Mouse (Mus musculus): ENCODE data around the gene Retnlb. TPM values are rescaled to one million over a fixed set of nuclear protein-coding genes. Genes with fewer than 3 reads are reported as not detected.
"Not testable (repeated sequence)": the region's sequence is repeated elsewhere in the genome, so short reads cannot be mapped to it uniquely, and the experiment has no call there.

Retnlb gene
- polyA plus RNA-seq, 1 experiment from 2014 or later: not detected

DNA sequence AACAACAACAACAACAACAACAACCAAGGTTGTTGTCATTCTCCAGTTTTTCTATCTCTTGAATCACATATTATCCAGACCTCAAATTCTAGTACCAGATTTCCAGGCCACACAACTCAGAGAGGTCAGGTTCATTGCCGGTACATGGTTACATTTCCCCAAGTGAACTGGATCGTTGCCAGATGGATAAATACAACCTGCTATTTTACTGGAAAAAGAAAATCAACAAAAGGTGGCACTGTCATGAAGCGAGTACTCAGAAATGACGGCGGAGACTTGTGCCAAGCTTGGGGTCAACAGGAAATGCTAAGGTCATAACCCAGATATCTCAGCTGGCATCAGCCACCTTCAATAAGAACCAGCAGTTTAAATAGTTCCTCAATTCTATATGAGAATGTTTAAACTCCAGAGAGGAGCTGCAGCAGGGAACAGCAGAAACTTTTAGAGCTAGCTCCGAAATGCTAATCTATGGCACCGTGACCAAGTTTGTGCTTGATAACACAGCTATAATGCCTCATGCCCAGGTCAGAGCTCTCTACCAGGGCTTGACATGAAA lies 4.7 kb upstream of the Retnlb start:
- H3K27ac ChIP-seq (replicated peaks): no peak overlapping the region
- no peaks in the 10 kb centered on the region for H3K27me3 ChIP-seq (replicated peaks)
- H3K4me1 ChIP-seq: no peaks in the 10 kb centered on the region
- no peak overlapping the region for H3K9ac ChIP-seq (replicated peaks)
- H3K4me3 ChIP-seq (replicated peaks): no peak overlapping the region
- H3K36me3 ChIP-seq: no peaks in the 10 kb centered on the region
- 91% methylated on average over 7 of the region's 7 CpGs for WGBS
- ATAC-seq (ENCODE audit: low FRiP score): no peak
- no peaks in the 10 kb centered on the region for H3K9me3 ChIP-seq (replicated peaks)
- no peak overlapping the region for H3K4me2 ChIP-seq

GRCm38 (mm10) chr16:48818524-48818923 lies 1.9 kb downstream of the Retnlb start:
- H3K36me3 ChIP-seq: no peaks in the 10 kb centered on the region
- WGBS: 91% methylated on average over 6 of the region's 6 CpGs
- H3K9ac ChIP-seq (replicated peaks): no peak overlapping the region
- no peak overlapping the region for H3K4me2 ChIP-seq
- ATAC-seq (ENCODE audit: low FRiP score): no peak
- H3K4me3 ChIP-seq (replicated peaks): no peak overlapping the region
- H3K27ac ChIP-seq (replicated peaks): no peak overlapping the region
- no peaks in the 10 kb centered on the region for H3K4me1 ChIP-seq
- no peaks in the 10 kb centered on the region for H3K9me3 ChIP-seq (replicated peaks)
- H3K27me3 ChIP-seq (replicated peaks): no peaks in the 10 kb centered on the region

GRCm38 (mm10) chr16:48826474-48826873 lies 9.8 kb downstream of the Retnlb start:
- ATAC-seq (ENCODE audit: low FRiP score): no peak
- WGBS: 92% methylated on average over 3 of the region's 3 CpGs
- Histone ChIP-seq H3K36me3 (no peaks in the 10 kb centered on the region), H3K4me3 (replicated peaks) (no peak overlapping the region), H3K9me3 (replicated peaks) (no peaks in the 10 kb centered on the region), H3K27ac (replicated peaks) (no peak overlapping the region), H3K9ac (replicated peaks) (no peak overlapping the region), H3K4me1 (no peaks in the 10 kb centered on the region), H3K27me3 (replicated peaks) (no peaks in the 10 kb centered on the region), H3K4me2 (no peak overlapping the region)

- no peak overlapping the region for H3K4me2 ChIP-seq
- ATAC-seq (ENCODE audit: low FRiP score): no peak
- no peak overlapping the region for H3K9ac ChIP-seq (replicated peaks)
- WGBS: 56% methylated on average over 1 of the region's 1 CpGs
- H3K27ac ChIP-seq (replicated peaks): no peak overlapping the region
- H3K9me3 ChIP-seq (replicated peaks): no peaks in the 10 kb centered on the region
- H3K4me1 ChIP-seq: no peaks in the 10 kb centered on the region
- no peak overlapping the region for H3K4me3 ChIP-seq (replicated peaks)
- H3K27me3 ChIP-seq (replicated peaks): no peaks in the 10 kb centered on the region
- no peaks in the 10 kb centered on the region for H3K36me3 ChIP-seq
Observed at GRCm38 (mm10) chr16:48827625-48828024, 11.0 kb downstream of the Retnlb start.

DNA sequence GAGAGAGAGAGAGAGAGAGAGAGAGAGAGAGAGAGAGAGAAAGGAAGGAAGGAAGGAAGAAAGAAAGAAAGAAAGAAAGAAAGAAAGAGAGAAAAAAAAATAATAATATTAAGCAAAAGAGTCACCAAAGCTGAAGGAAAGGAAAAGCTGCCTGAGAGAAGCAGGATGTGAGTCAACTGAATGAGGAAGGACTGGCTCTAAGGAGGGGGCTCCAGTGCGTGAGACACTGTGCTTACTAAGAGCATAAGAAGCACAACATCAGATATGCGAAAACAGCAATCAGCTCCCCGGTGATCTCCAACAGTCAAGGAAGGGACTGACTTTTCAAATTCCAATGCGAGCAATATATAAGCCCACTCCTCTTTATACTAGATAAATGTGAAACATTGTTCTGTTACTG lies 12.4 kb downstream of the Retnlb start:
- no peaks in the 10 kb centered on the region for H3K27me3 ChIP-seq (replicated peaks)
- no peaks in the 10 kb centered on the region for H3K9me3 ChIP-seq (replicated peaks)
- H3K9ac ChIP-seq (replicated peaks): no peak overlapping the region
- H3K36me3 ChIP-seq: no peaks in the 10 kb centered on the region
- H3K4me1 ChIP-seq: no peaks in the 10 kb centered on the region
- H3K4me3 ChIP-seq (replicated peaks): no peak overlapping the region
- H3K27ac ChIP-seq (replicated peaks): no peak overlapping the region
- whole genome bisulfite sequencing: 84% methylated on average over 4 of the region's 4 CpGs
- no peak overlapping the region for H3K4me2 ChIP-seq
- no peak for ATAC-seq (ENCODE audit: low FRiP score)

DNA sequence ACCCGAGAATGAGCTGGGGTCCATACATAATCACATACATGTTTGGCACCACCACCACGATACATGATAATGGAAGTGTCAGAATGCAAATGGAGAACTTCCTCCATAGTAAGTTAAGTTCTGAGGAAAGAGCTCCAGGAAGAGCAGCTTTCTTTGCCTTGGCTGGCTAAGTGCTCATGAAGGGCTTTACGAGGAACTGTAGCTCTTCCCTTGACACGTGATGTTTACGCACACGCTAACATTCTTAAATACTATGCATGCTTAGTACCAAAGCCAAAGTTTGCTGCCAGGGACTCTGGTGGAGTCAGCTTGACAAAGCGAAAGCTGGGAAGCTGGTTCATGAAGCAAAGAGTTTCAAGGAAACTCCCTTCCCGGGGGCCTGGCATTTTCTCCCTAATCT lies 15.4 kb downstream of the Retnlb start:
- Histone ChIP-seq H3K4me2 (no peak overlapping the region), H3K4me3 (replicated peaks) (no peak overlapping the region), H3K27me3 (replicated peaks) (no peaks in the 10 kb centered on the region), H3K9me3 (replicated peaks) (no peaks in the 10 kb centered on the region), H3K27ac (replicated peaks) (no peak overlapping the region), H3K9ac (replicated peaks) (no peak overlapping the region), H3K36me3 (no peaks in the 10 kb centered on the region), H3K4me1 (no peaks in the 10 kb centered on the region)
- no peak for ATAC-seq (ENCODE audit: low FRiP score)
- 88% methylated on average over 8 of the region's 8 CpGs for WGBS

GRCm38 (mm10) chr16:48833626-48834025 lies 17.0 kb downstream of the Retnlb start:
- not testable (repeated sequence) for H3K9ac ChIP-seq (replicated peaks); H3K36me3 ChIP-seq; H3K4me1 ChIP-seq; H3K27ac ChIP-seq (replicated peaks); ATAC-seq (ENCODE audit: low FRiP score); H3K4me2 ChIP-seq; H3K27me3 ChIP-seq (replicated peaks); H3K9me3 ChIP-seq (replicated peaks); H3K4me3 ChIP-seq (replicated peaks)
- 58% methylated on average over 1 of the region's 1 CpGs for WGBS

DNA sequence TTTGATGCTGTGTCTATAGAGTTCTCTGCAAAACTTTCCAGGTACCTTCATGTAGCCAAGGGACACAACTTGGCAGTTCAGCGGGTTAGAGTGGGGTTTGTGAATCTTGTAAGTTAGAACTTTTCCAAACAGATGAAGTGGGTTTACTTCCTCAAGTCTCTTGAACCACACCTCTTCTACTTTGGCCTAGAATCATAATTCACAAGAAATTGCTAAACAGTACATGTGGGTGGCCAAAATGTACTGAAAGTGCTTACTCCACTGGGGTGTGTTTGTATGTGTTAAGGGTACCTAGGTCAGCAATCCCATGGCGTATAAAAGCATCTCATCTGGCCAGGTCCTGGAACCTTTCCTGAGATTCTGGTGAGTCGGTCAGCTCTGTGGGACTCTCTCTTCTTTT lies 25.6 kb downstream of the Retnlb start, which contains the start of gene Retnla:
TSS of gene Retnla (plus strand) at position 286 of the 400 bp plus-strand sequence.
- Histone ChIP-seq H3K27ac (replicated peaks) (no peak within 1 kb of the TSS), H3K4me3 (replicated peaks) (no peak within 1 kb of the TSS), H3K4me2 (no peak within 1 kb of the TSS), H3K27me3 (replicated peaks) (no peaks in the 10 kb centered on the region), H3K4me1 (no peaks in the 10 kb centered on the region), H3K9me3 (replicated peaks) (no peaks in the 10 kb centered on the region), H3K36me3 (no peaks in the 10 kb centered on the region), H3K9ac (replicated peaks) (no peak within 1 kb of the TSS)
- ATAC-seq (ENCODE audit: low FRiP score): no peak
- WGBS: 86% methylated on average over 3 of the region's 3 CpGs

- no peaks in the 10 kb centered on the region for H3K36me3 ChIP-seq
- H3K9ac ChIP-seq (replicated peaks): no peak overlapping the region
- ATAC-seq (ENCODE audit: low FRiP score): no peak
- H3K4me1 ChIP-seq: no peaks in the 10 kb centered on the region
- H3K4me2 ChIP-seq: no peak overlapping the region
- no peak overlapping the region for H3K27ac ChIP-seq (replicated peaks)
- no peaks in the 10 kb centered on the region for H3K9me3 ChIP-seq (replicated peaks)
- no peaks in the 10 kb centered on the region for H3K27me3 ChIP-seq (replicated peaks)
- WGBS: 97% methylated on average over 4 of the region's 4 CpGs
- H3K4me3 ChIP-seq (replicated peaks): no peak overlapping the region
Observed at GRCm38 (mm10) chr16:48843671-48844386, 27.2 kb downstream of the Retnlb start.

GRCm38 (mm10) chr16:48865004-48865403 lies 48.3 kb downstream of the Retnlb start:
- H3K27me3 ChIP-seq (replicated peaks); H3K4me1 ChIP-seq; H3K4me3 ChIP-seq (replicated peaks); H3K9me3 ChIP-seq (replicated peaks); ATAC-seq (ENCODE audit: low FRiP score); H3K27ac ChIP-seq (replicated peaks); H3K9ac ChIP-seq (replicated peaks); H3K4me2 ChIP-seq; H3K36me3 ChIP-seq: not testable (repeated sequence)
- WGBS: 94% methylated on average over 1 of the region's 1 CpGs

GRCm38 (mm10) chr16:48867690-48868089 lies 51.0 kb downstream of the Retnlb start:
- ATAC-seq (ENCODE audit: low FRiP score): no peak
- H3K36me3 ChIP-seq: no peaks in the 10 kb centered on the region
- H3K27ac ChIP-seq (replicated peaks): no peak overlapping the region
- no peak overlapping the region for H3K4me2 ChIP-seq
- H3K9ac ChIP-seq (replicated peaks): no peak overlapping the region
- H3K9me3 ChIP-seq (replicated peaks): no peaks in the 10 kb centered on the region
- H3K4me1 ChIP-seq: no peaks in the 10 kb centered on the region
- H3K4me3 ChIP-seq (replicated peaks): no peak overlapping the region
- no peaks in the 10 kb centered on the region for H3K27me3 ChIP-seq (replicated peaks)
- WGBS: 60% methylated on average over 2 of the region's 2 CpGs

Measured in neural tube, embryonic 15.5 days (tissue).